Mouse (Mus musculus): ENCODE measurements at regions not wholly inside any gene's neighbourhood (a gene's known extent, or its start where the extent isn't known, plus 50 kb on each side); places are given as distances from the start of the nearest gene placed in this dataset.

DNA sequence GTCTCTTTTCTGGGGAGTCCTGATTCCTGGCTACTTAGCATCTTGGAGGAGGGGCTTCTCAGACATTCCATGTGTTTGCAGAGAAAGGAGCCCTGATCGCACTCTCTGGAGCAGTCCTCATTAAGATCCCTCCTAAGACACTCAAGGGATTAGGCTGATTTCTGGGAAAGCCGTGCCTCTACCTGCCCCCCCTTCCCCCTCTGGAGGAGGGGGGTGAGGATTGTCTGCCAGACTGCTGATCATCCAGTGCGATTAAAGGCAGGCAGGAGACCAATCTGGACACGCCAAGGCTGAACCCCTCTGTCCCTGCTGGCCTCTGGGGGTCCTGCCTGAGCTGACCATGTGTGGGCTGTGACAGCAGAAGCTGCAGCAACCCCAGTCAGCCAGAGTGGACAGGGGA lies 65.4 kb downstream of the Vegfa start:
- no peak for DNase-seq (ENCODE audit: extremely low spot score in 1 of 2, low spot score in 1 of 2)

DNA sequence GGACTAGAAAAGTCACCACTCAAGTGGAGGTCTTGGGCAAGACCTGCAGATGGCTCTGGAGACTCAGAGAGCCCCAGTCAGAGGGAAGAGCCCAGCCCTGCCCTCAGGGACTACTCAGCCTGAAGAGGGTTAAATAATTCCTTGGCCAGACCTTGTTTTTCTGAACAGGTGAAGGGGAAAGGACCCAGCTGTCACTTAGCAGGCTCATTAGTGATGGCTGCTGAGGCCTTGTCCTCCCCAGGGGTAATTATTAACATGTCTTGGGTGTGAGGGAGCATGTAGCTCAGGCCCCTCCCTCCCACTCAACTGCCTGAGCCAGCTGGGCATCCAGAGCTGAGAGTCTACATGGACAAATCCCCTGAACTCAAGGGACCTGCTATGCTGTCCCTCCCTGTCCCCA lies 68.1 kb downstream of the Vegfa start:
- DNase-seq (ENCODE audit: extremely low spot score in 1 of 2, low spot score in 1 of 2), result no peak

DNA sequence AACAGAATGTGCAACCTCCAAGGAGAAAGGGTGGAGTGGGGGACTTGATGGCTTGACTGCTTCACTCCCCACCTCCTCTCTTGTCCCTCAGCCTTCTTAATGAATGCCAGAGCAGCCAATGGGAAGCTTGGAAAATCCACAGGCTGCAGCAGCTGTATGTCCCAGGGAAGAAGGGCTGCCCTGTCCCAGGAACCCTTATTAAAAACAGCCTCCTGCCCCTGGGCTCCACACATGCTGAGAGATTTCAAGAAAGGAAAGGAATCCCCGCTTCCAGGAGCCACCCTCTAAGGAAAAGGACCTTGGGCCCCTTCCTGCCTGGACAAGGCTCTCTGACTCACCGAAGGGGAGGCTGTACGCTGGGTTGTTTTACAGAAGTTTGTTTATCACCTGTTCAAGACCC lies 68.8 kb downstream of the Vegfa start:
- DNase-seq (ENCODE audit: extremely low spot score in 1 of 2, low spot score in 1 of 2), result no peak

DNA sequence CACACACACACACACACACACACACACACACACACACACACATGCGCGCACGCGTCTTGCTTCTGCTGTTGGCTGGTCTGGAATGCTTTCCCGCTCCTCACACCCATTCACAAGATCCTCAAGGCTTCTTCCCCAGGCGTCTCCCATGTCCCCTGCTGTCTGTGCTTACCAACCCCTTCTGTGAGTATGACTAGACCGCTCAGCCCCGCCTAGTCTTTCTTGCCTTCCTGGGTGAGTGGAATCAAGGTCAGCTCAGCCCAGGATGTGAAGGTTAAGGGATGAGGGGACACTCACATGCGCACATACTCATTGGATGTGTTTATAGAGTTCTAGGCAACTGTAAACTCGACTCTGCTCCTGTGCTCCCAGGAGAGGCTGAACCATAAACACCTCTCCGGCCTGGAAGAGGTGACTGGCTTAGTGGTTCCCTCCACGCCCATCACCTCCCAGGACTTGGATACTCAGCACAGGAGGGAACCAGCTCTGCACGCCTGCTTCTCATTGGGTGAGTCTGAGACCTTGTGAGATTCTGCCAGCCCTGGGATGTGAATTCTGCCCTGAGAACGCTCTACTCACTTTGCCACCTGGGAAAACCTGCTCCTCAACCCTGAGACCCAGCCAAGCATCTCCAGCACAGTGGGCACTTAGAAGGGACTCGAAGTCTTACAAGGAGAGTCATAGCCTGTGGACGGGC lies 70.4 kb downstream of the Vegfa start:
- no peak for DNase-seq (ENCODE audit: extremely low spot score in 1 of 2, low spot score in 1 of 2)

DNA sequence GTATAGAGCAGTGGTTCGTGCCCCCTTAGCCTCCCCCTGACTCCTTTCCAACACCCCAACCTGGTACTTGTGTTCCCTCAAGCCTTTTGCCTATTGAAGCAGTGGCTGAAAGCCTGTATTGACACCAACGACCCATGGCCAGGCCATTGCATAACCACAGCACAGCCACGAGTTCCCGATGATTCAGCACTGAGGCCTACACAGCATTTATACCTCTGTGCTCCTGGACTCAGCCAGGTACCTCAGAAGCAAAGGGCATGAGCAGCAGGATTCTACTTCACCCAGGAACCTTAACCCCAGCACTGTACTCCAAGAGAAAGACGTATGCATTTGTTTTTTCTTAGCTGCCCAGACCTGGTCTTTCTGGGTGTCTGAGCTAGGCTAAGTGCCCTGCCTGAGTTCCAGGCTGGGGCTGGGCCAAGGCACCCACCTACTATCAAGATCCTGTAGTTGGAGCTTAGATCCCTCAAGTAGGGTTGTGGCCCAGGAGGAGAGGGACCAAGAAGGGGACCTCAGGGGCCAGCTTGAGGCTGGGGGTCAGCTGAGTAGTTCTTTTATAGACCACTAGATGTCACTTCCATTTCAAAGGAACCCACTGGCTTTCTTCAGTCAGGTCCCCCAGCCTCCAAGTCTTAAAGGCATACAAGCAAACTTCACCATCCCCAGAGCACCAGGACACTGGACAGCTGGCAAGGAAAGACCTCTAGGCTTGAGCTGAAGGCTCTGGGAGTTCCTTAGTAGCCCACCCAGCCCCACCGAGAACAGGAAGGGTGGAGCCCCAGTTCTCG lies 73.9 kb downstream of the Vegfa start:
- DNase-seq (ENCODE audit: extremely low spot score in 1 of 2, low spot score in 1 of 2), result no peak

DNA sequence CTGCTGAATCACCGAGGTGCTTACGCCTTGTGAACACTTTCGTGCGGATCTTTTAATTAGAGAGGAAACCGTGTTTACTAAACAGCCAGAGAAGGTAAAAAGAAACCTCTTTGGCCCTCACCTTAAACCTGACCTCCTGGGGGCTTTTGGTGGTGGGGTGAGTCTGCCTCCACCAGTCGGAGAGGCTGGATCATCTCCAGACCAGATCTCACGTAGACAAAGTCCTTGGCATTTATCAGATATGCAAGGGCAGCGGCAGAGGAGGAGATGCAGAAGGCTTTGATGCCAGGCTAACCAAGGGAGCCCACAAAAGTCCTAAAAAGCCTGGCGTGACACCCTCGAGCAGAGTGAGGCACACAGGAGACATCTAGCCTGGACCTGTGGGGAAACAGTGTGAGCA lies 76.7 kb downstream of the Vegfa start:
- DNase-seq (ENCODE audit: extremely low spot score in 1 of 2, low spot score in 1 of 2), result no peak

DNA sequence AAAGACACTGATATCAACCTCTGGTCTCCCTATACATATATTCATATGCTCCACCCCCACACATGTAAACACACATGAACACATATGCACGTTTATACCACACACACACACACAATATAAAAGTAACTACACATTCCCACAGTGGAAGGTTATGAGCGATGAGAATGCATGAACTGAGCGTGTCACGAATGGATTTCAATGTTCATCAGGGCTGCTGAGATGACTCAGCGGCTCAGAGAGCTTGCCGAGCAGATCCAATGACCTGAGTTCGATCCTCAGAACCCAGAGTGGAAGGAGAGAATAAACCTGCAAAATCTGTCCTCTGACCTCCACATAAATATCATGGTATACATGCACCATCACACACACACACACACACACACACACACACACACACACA lies 77.3 kb downstream of the Vegfa start:
- no peak for DNase-seq (ENCODE audit: extremely low spot score in 1 of 2, low spot score in 1 of 2)

DNA sequence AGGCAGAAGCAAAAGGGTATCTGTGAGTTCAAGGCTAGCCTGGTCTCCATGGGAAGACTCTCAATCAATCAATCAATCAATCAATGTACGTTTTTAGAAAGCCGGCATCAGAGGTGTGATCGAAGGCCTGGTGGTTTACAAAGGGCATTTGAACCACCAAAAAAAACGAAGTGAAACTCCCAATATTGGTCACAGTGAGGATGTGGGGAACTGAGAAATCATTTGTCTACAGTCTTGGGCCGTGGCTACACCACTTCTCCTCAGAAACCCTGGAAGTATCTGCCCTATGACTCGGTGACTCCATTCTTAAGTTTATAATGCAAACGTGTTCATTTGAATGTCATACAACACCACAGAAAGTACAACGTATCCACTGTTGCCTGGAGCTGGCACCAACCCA lies 78.6 kb downstream of the Vegfa start:
- DNase-seq (ENCODE audit: extremely low spot score in 1 of 2, low spot score in 1 of 2), result no peak

DNA sequence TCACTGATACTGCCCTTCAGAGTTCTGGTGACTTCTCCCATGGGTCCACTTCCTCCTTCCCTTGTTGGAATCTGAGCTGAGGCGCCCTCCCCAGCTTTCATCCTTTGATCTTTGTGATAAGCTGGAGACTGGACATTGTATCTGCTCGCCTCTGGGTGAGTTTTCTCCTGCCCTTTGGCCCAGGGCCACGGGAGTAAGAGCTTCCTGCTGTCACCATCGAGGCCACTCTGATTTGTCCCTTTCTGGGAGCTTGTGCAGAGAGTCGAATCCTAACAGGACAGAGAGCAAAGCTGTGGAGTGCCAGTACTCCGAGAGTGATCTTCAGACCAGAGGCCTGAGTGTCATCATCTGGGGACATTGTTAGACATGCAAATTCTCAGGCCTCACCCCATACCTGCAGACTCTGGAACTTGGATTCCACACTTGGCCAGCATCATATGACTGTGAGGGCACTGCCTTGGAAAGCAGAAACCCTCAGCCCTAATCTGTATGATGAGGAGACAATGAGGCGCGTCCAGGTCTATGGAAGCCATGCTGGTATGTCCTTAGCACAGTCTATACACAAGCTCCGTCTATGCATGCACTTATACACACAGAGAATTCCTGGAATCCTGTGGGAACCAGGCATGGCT lies 81.5 kb downstream of the Vegfa start:
- no peak for DNase-seq (ENCODE audit: extremely low spot score in 1 of 2, low spot score in 1 of 2)

DNA sequence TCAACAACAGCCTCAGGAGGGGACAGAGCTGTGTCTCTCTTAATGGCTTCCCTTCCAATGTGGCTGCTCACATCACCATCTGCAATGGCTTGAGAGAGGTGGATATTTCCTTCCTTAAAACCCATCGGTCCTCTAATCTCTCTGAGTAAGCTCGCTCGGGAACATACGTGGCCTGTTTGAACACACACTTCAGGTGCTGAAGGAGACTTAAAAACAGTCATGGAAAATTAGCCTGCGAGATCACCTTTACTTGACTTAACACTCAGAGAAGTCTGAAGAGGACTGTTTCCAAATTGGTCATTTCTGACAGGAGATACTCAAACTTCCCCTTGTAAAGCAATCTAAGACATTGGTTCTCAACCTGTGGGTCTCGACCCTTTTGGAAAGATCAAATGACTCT lies 83.0 kb downstream of the Vegfa start:
- no peak for DNase-seq (ENCODE audit: extremely low spot score in 1 of 2, low spot score in 1 of 2)

DNA sequence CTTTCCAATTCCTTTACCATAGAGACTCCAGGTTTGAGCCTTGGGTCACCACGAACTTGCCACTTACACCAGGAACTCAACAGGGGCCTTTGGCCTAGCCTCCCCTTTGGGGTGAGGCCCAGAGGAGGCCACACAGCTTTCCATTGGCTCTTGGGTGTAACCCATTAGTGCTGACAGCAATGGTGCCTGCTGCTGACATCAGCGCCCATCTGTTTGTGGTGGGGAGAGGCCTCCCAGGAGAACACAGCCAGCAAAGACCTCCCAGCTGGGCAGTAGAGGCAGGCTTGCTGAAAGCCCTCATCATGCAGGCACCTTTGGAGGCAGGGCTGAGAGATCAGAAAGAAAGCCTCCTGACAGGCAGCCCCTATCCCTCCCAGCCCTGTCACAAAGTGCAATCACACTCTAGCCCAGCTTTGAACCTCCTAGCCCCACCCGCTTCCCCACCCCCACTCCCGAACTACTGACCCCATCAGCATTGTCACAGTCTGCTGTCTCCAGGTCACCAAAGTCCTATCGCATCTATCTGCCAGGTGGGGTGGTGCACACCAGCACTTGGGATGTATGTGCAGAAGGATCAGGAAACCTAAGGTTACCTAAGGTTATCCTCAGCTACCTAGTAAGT lies 83.7 kb downstream of the Vegfa start:
- no peak for DNase-seq (ENCODE audit: extremely low spot score in 1 of 2, low spot score in 1 of 2)

DNA sequence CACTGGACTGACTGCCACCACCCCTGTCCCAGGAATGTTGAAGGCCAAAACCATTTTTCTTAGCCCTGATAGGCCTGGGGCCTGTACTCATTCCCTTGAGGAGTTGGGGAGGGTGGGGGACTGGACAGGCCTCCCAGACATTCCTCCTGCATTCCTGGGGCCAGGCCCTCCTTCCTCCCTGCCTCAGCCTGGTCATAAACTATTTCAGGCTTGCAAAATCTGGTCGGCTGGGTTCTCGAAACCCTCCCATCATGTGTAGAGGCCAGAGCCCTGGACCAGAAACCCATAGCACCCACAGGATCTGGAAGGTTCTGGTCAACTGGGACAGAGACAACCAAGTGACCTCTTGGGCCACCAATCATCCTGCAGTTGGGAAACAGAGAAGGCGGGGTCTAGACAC lies 87.2 kb downstream of the Vegfa start:
- no peak for DNase-seq (ENCODE audit: extremely low spot score in 1 of 2, low spot score in 1 of 2)

DNA sequence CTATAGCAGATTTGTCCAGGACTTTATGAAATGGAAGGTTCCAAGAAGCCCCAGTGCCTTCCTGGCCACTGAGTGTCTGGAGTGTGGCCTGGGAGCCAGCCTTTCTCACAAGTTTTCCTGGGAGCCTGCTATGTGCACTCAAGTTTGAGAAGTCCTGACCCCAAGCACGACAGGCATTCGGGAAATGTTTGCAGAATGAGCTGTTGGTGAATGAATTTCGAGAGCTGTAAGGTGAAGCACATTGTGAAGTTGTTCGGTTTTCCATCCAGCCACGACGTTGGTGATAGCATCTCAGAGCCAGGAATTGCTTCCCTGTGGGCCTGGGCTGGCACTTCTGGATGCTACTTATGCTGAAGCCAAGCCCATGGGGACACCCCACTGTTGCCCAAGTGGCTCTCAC lies 88.9 kb downstream of the Vegfa start:
- no peak for DNase-seq (ENCODE audit: extremely low spot score in 1 of 2, low spot score in 1 of 2)

DNA sequence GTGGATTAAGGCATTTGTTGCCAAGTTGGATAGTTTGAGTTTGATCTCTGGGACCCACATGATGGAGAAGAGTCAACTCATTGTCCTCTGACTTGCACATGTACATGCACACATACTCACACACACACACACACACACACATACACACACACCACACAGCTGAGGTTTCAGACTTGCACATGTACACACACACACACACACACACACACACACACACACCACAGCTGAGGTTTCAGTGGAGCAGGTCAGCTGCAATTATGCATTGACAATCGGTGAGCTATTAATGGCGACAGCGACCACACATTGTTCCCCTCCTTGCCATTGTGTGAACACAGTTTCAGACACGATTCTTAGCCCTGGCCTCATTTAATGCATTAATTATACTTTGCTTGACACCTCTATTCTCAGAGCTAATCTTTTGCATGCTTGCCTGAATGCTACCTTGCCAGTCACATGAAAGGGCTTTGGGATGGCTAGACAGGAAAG lies 90.2 kb downstream of the Vegfa start:
- DNase-seq (ENCODE audit: extremely low spot score in 1 of 2, low spot score in 1 of 2), result no peak

DNA sequence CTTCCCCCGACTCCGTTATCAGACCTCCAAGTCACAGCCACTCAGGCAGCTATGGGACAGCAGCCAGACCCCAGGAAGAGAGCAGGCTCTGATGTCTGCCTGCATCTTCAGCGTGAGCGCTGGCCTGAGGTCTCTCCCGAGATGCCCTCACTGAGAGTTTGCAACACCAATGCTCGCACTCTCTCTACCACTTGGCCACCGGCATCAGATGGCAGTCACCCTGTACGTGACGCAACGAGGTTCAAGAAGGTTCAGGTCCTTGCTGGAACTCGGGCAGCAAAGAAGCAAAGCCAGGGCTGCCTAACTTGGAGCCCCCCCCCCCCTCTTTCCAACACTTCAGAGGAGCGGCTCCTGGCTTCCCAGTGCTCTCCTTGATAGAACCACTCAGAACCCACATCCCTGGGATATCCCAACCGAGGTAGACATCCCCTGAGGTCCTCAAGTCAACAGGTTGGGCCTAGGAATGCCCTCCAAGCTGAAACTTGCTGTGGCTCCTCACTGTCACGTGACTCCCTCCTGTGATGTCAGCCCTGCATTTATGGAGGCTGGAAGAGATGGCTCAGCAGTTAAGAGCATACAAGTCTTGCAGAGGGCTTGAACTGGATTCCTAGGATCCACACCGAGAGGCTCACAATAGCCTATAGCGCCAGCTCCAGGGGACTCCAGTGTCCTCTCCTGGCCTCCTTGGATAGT lies 91.9 kb downstream of the Vegfa start:
- DNase-seq (ENCODE audit: extremely low spot score in 1 of 2, low spot score in 1 of 2), result no peak

DNA sequence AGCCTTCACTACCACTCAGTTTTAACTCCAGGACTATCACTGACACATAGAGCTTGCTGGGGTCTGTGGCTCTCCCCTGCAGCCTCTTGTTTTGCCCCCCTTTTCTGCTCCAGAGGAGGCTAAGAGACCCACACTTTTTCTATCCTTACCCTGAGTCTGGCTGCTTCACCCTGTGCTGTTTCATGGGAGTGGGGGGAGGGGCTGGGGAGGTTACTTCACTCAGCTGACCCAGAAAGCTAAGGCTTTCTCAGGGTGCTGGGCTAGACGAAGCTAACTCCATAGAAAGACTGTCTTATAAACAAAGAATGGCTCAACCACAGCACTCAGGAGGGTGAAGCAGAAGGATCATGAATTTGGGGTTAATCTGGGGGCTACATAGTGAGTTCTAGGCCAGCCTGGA lies 93.9 kb downstream of the Vegfa start:
- DNase-seq (ENCODE audit: extremely low spot score in 1 of 2, low spot score in 1 of 2), result no peak

DNA sequence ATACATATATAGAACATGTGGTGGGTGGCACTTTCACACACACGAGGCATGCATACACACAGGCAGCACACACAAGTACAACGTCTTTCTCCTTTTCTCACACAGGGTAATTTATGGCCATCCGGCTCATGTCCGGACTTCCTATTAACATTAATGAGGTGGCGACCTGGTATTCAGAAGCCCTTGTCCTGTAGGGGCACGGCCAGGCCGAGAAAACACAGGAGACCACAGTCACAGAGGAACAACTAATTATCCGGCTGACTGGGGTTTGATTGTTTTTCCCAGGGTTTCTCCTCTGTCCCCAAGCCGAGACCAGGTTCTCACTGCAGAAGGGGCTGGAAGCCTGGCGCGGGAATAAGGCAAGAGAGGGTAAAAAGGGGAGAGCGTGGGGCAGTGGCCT lies 95.6 kb downstream of the Vegfa start:
- DNase-seq (ENCODE audit: extremely low spot score in 1 of 2, low spot score in 1 of 2), result no peak

DNA sequence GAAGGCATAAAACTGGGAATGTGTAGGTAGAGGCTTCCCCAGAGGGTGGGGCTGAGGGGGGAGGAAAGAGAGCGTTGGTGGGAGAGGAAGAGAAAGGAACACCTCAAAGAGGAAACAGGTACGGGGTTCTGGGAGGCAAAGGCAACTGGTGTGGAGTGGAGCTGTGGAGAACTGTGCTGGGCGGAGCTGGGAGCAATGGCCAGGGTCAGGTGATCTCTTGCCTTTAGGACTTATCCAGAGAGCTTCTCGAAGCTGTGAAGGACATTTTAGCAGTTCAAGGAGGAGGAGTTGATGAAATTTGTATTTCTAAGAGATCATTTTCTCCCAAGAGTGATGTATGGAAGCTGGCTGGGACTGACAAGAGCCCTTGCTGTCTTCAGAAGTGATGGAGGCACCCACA lies 96.9 kb downstream of the Vegfa start:
- DNase-seq (ENCODE audit: extremely low spot score in 1 of 2, low spot score in 1 of 2), result no peak

DNA sequence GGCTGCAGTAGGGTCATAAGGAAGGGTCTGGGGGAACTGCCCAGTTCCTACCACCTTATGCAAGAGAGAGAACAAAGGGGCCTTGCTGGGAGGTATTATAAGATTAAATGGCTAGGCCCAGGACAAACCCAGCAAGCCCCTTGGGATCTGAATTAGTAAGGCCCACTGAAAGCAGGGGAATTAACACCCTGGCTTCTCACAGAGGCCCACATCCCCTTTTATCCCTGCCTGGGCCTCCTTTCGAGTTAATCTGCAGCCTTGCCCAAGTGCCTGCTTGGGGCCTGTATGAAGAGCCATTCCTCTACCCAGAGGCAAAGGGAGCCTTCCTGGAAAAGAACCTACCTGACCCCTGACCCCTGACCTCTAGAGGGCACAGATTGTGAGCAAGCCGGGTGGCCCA lies 98.2 kb downstream of the Vegfa start:
- no peak for DNase-seq (ENCODE audit: extremely low spot score in 1 of 2, low spot score in 1 of 2)

DNA sequence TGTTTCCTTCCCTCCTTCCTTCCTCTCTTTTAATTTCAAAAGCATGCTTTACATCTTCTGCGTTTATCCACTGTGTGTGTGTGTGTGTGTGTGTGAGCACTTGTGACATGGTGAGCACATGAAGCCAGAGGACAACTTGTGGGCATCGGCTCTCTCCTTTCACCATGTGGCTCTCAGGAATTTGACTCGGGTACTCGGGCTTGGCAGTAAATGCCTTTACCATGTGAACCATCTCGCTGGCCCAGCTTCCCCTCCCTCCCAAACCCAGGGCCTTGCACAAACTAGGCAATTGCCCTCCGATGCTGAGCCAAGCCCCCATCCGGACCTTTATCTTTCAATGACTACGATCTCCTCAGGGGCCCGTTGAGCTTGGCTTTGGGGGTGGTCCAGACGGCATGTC lies 99.1 kb downstream of the Vegfa start:
- DNase-seq (ENCODE audit: extremely low spot score in 1 of 2, low spot score in 1 of 2), result no peak

DNA sequence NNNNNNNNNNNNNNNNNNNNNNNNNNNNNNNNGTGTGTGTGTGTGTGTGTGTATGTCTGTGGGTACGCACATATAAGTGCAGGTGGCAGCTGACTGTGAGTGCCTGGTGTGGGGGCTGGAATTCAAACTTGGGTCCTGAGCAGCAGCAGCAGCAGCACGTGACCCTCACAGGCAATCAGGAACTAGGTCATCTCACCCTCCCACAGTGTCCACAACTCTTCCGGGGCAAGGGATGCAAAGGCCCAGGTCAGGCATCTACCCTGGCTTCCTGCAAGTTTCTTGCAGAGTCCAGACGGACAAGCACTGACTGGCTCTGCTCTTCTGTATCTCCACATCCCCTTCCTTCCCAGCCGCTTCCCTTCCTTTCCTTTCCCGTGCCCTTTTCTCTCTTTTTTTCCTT lies 99.6 kb downstream of the Vegfa start:
- no peak for DNase-seq (ENCODE audit: extremely low spot score in 1 of 2, low spot score in 1 of 2)
